Mouse (Mus musculus) heart, adult 8-10 months (tissue): Measurements from ENCODE around the gene Cfap61. TPM values are rescaled to one million over a fixed set of nuclear protein-coding genes. Genes with fewer than 3 reads are reported as not detected.
A peak's percentile ranks its signal among the peaks of the same experiment; 100 is the strongest.

Experiments used
- DNase-seq: peaks from one replicate; pipeline ENCODE4 v3.0.0; 2022; ENCODE audit warnings: low spot score
- total RNA-seq, 4 experiments: library from RNA; stranded (reverse); gene quantifications; 2 replicates each; pipeline ENCODE4 v1.2.4; 2022

The Cfap61 gene
- total RNA-seq, 4 experiments from 2014 or later, result 0.92 to 2.5 (median 1.7) TPM

DNA sequence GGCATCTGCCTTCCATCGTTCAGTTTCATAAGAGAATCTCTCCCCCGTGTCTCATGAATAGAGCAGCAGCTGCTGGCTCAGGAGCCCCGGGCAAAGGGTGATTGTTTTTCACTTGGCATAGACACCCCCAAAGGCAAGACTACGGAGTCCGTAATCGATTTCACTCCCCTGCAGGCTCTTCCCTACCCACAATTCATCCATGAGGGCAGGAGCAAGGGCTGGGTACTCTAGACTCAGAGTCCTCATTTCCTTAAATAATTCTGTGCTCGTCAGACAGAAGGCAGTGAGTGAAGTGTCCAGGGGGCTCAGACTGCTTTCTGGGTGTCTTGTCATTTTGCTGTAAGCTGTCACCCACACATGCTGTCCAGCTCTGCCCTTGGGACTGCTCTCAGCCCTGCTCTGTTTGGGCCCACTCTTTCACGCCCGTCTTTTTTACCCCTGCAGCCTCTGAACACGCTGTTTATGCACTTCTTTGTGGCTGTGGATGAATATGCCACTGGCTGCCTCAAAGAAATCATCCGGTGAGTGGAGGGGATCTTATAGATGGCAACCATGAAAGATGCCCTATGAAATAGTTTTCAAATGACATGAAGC, 15.0 kb downstream of the Cfap61 start:
- DNase-seq, result no peak

DNA sequence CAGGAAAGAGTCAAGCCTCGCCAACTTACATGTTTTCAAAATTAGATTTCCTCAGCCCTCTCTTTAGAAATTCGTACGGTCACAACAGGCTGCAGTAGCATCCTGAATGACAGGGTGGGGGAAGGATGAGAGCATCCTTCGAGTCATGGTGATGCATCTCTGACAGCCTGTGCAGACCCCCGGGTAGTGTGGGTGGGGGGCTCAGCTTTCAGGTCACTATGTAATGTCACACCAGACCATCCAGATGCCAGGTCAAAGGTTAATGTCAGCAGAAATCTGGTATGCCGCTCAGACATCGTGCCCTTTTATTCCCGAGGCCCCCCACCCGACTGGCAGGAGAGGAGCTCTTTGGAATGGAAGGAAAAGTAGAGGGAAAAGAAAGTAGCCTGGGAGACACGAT, 15.7 kb downstream of the Cfap61 start:
- DNase-seq, result no peak

GRCm38 (mm10) chr2:145952726-145953125, 18.1 kb downstream of the Cfap61 start:
- DNase-seq, result no peak

DNA sequence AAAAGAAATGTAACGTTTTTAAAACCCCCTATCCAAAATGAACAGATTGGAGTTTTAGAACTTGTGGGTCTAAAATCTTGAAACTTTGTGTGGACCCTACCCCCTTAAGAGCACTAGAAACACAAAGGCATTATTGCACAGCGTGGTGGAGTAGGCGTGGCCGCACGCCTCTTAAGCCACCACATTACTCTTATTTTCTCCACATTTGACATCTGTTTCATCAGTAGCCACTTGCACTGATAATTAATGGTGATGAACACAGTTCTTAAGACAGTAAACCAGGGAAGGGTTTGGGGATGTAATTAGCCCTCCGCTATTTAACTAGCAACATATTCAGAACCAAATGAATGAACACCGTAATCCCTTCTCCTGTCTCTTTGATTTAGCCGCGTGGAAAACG, 21.3 kb downstream of the Cfap61 start:
- DNase-seq, result no peak

DNA sequence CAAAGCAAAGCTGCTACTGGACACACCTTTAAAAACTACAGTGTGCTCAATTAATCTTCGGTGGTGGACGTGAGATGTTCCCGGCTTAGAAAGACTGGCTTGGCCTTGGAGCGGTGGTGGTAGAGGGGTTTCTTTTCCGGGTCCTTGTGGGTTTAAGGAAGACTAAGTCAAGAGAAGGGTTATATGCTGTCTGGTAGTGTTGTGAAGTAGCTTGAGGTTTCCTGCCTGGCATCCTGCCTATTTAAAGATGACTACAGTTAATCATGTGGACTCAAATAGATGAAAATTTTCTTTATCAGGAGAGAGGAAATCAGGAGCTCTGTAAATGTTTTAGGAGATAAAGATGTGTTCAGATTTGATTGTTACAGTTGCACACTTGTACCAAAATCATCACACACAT, 21.7 kb downstream of the Cfap61 start:
- no peak for DNase-seq

GRCm38 (mm10) chr2:145957450-145957849, 22.9 kb downstream of the Cfap61 start:
- DNase-seq, result peak; percentile 25

GRCm38 (mm10) chr2:145958097-145958496, 23.5 kb downstream of the Cfap61 start:
- DNase-seq, result no peak

DNA sequence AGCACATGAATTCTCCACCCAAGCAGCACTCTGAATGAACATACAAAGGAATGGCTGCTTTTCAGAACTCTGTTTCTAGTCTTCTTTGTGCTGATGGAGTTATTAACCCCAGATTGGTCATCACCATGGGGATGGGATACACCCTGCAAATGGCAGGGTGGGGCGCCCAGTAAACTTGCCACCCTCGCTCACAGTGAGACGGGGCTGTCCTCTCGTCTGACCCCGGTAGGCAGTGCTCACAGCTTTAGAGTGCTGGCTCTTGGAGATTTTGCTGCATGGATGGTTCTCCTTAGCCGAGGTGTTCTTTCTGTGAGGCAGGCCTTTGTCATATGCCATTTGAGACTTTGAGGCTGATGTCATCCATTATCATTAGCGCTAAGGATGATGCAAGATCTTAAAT, 24.0 kb downstream of the Cfap61 start:
- DNase-seq, result no peak

GRCm38 (mm10) chr2:145961861-145962260, 27.3 kb downstream of the Cfap61 start:
- DNase-seq, result no peak

DNA sequence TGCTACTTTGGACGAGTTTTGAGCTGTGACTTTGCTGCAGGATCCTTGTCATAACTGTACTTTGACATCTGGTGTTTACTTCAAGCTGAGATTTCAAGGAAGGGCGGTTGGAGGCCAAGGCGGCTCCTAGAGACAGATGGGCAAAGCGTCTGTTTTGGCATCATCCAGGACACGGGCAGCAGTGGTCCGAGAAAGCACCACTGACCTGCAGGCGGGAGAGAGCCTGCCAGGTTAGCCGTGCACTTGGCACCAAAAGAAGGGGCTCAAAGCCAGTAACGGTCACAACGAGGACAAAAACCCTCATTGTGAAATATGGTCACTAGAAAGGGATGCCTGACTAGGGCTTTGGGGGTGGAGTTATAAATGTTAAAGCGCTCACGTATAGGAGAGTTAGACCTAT, 36.2 kb downstream of the Cfap61 start:
- no peak for DNase-seq

DNA sequence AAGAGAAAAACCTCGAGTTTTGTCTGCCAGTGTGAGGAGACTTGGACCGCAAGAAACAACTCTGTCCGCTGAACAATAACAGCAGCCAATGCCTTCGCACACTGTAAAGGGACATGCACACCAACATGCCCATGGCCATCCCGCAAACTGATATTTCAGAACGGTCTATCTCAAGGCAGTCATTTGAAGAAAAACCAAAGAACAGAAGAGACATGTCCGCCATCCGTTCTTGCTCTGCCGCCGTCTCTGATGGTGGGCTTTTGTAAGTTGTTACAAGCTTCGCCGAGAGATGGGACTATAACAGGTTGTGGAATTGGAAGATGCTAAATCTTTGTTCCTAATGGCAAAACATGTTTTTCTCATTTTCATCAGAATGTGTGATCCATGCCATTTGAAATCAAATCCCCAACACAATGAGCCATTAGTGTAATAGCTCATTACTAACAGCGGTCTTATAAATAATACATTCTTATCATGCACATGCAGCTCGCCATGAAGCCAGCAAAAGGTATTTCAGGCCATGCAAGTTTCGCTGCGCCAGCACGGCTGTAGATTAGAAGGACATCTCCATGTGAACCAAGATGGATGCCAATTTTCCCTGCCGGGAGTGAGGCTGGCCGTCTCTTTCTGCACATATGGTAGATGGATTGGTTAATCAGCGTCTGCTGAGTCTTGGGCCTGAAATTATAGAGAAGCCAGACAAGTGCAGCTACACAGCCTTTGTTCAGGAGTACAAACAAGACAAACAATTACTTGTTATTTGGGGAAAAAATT, 36.8 kb downstream of the Cfap61 start:
- no peak for DNase-seq

DNA sequence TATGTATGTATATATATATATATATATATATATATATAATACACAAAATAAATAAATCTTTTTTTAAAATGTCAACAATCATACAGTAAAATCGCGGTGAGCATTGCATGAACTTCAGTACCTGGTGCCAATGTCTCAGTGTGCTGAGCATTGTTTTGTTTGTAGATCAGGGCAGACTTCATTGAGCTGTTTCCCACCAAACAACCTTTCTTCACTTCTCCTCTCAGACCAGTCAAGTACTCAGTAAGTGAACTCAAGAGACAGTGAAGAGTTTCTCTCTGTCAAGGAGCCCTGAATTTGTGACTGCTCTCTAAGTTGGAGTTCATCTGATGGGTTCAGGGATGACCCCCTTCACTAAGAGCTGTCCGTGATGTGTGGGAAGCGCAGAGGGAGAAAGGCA, 38.0 kb downstream of the Cfap61 start:
- no peak for DNase-seq

DNA sequence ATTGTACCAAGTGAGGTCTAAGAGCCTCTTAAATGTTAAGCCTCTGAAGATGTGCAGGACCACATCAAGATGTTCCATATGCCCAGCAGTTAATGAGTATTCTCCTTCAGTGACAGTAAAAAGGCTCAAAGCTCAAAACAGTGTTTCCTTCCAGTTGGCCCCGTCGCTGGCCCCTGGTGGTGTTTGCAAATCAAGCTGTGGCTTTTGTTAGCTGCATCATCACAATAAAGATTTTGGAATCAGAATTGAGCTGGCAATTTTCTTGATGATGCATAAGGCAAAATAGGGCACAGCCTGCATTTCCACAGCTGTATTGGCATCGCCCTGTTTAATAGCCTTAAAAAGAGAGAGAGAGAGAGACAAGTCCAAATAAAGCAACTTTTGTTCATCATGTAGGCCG, 45.0 kb downstream of the Cfap61 start:
- DNase-seq, result no peak

GRCm38 (mm10) chr2:145980881-145981280, 46.3 kb downstream of the Cfap61 start:
- no peak for DNase-seq

- no peak for DNase-seq
These were observed 47.1 kb downstream of the Cfap61 start for GRCm38 (mm10) chr2:145981699-145982112.

DNA sequence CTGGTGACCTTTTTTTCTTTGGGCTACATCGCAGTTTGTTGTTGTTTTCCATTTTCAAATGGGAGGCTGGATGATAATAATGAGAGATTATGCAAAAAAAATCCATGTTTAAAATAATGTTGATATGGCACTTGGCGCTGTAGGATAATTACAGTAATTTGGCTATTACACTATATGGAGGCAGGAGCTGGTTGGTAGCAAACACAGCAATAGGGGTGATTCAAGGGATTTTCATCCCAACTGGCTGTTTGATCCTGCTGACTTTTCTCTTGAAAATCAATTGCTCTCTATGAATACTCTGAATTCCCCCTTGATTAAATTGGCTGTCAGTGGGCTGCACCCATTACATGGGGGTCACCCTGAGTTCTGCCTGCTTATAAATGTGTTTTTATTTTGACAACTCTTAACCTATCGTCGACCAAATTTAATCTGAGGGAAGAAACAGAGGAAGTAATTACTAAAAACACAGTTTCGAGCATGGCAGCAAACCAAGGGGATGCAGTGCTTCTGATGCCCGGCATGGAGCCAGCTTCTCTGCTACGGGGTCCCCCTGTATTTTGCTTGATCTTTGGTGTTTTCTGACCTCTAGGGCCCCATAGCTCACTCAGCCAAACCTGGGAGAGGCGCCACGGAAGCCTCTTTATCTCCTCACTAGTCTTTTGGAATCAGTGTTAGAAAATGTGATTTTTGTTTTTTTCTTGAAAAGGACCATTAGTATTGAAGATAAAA, 47.9 kb downstream of the Cfap61 start:
- DNase-seq, result no peak

- DNase-seq, result no peak
These were observed 53.2 kb downstream of the Cfap61 start for GRCm38 (mm10) chr2:145987757-145988156.

DNA sequence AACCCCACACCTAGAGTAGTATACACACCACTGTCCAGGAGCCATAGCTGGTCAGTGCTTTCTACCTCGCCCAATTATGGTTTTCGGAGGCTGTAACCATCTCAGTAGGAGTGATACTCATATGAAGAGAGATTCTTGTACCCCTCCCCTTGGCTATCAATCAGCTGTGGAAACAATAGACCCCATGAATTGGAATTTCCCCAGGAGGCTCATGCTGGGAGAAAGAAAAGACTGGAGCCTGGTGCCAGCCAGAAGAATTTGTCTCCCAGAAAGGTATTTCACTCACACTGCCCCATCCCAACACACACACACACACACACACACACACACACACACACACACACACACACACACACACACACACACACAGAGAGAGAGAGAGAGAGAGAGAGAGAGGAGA, 55.9 kb downstream of the Cfap61 start:
- DNase-seq, result no peak

GRCm38 (mm10) chr2:145996472-145996871, 61.9 kb downstream of the Cfap61 start:
- DNase-seq, result no peak

GRCm38 (mm10) chr2:145997956-145998525, 63.5 kb downstream of the Cfap61 start:
- peak; percentile 9 for DNase-seq

- no peak for DNase-seq
These were observed 74.2 kb downstream of the Cfap61 start for GRCm38 (mm10) chr2:146008801-146009200.

GRCm38 (mm10) chr2:146009596-146010349, 75.2 kb downstream of the Cfap61 start:
- no peak for DNase-seq
